Mouse (Mus musculus): ENCODE results near the gene Sec24c. TPM values are rescaled to one million over a fixed set of nuclear protein-coding genes. Genes with fewer than 3 reads are reported as not detected.

Sec24c gene
- polyA plus RNA-seq, 2 experiments, result 77.2 to 149 TPM

- 2% methylated on average over 48 of the region's 52 CpGs for WGBS
- H3K9me3 ChIP-seq (ENCODE audit: control insufficient read depth, low read length), result no peaks in the 10 kb centered on the region
- H3K27me3 ChIP-seq (ENCODE audit: control insufficient read depth, insufficient read depth, low read length), result no peaks in the 10 kb centered on the region
- H3K4me2 ChIP-seq (replicated peaks; ENCODE audit: low read depth, low read length, severe bottlenecking), result peak overlapping the region; percentile 85
- peak overlapping the region; percentile 94 for H3K27ac ChIP-seq (replicated peaks; ENCODE audit: low read depth, low read length)
- H3K9ac ChIP-seq (ENCODE audit: low read depth, low read length, severe bottlenecking), result peak overlapping the region; percentile 81
- H3K4me3 ChIP-seq (replicated peaks; ENCODE audit: low read length), result peak overlapping the region; percentile 74
- peak; percentile 98 for DNase-seq (ENCODE audit: low spot score)
- peak; percentile 46; the same call in 1 of the 2 replicates for TF ChIP-seq POLR2A (IDR thresholded peaks at IDR 0.05; ENCODE audit: borderline replicate concordance, extremely low read depth, insufficient read depth, insufficient read length)
- ATAC-seq (ENCODE audit: low FRiP score, low read depth), result peak; percentile 77
- peaks cover 26% of the 10 kb centered on the region for H3K4me1 ChIP-seq (ENCODE audit: control insufficient read depth, insufficient read depth, low read length)
- no peaks in the 10 kb centered on the region for H3K36me3 ChIP-seq (ENCODE audit: control insufficient read depth, insufficient read depth, low read length)
Measured at GRCm38 (mm10) chr14:20660827-20661660, 13.1 kb upstream of the Sec24c start.

GRCm38 (mm10) chr14:20661661-20662331, 12.3 kb upstream of the Sec24c start:
- WGBS, result 11% methylated on average over 18 of the region's 19 CpGs
- no peak for DNase-seq (ENCODE audit: low spot score)
- Histone ChIP-seq H3K9me3 (ENCODE audit: control insufficient read depth, low read length) (no peaks in the 10 kb centered on the region), H3K4me3 (replicated peaks; ENCODE audit: low read length) (peak overlapping the region; percentile 74), H3K9ac (ENCODE audit: low read depth, low read length, severe bottlenecking) (peak overlapping the region; percentile 81), H3K27ac (replicated peaks; ENCODE audit: low read depth, low read length) (peak overlapping the region; percentile 94), H3K36me3 (ENCODE audit: control insufficient read depth, insufficient read depth, low read length) (no peaks in the 10 kb centered on the region), H3K4me2 (replicated peaks; ENCODE audit: low read depth, low read length, severe bottlenecking) (peak overlapping the region; percentile 85), H3K27me3 (ENCODE audit: control insufficient read depth, insufficient read depth, low read length) (no peaks in the 10 kb centered on the region), H3K4me1 (ENCODE audit: control insufficient read depth, insufficient read depth, low read length) (peaks cover 26% of the 10 kb centered on the region)
- TF ChIP-seq POLR2A (IDR thresholded peaks at IDR 0.05; ENCODE audit: borderline replicate concordance, extremely low read depth, insufficient read depth, insufficient read length), result no peak
- ATAC-seq (ENCODE audit: low FRiP score, low read depth), result no peak

- Histone ChIP-seq H3K9me3 (ENCODE audit: control insufficient read depth, low read length) (no peaks in the 10 kb centered on the region), H3K36me3 (ENCODE audit: control insufficient read depth, insufficient read depth, low read length) (no peaks in the 10 kb centered on the region), H3K4me2 (replicated peaks; ENCODE audit: low read depth, low read length, severe bottlenecking) (peak overlapping the region; percentile 85; the same call in 1 of the 2 replicates), H3K27me3 (ENCODE audit: control insufficient read depth, insufficient read depth, low read length) (no peaks in the 10 kb centered on the region), H3K9ac (ENCODE audit: low read depth, low read length, severe bottlenecking) (peak overlapping the region; percentile 81; the same call in 1 of the 2 replicates), H3K4me1 (ENCODE audit: control insufficient read depth, insufficient read depth, low read length) (peaks cover 26% of the 10 kb centered on the region), H3K27ac (replicated peaks; ENCODE audit: low read depth, low read length) (no peak overlapping the region), H3K4me3 (replicated peaks; ENCODE audit: low read length) (peak overlapping the region; percentile 74)
- ATAC-seq (ENCODE audit: low FRiP score, low read depth) (no peak), DNase-seq (ENCODE audit: low spot score) (no peak)
- TF ChIP-seq POLR2A (IDR thresholded peaks at IDR 0.05; ENCODE audit: borderline replicate concordance, extremely low read depth, insufficient read depth, insufficient read length), result no peak
- WGBS, result 83% methylated on average over 3 of the region's 3 CpGs
Measured at GRCm38 (mm10) chr14:20662740-20663139, 11.4 kb upstream of the Sec24c start.

GRCm38 (mm10) chr14:20663601-20664000, 10.5 kb upstream of the Sec24c start:
- peak overlapping the region; percentile 15; the same call in 1 of the 2 replicates for H3K4me3 ChIP-seq (replicated peaks; ENCODE audit: low read length)
- no peak for TF ChIP-seq POLR2A (IDR thresholded peaks at IDR 0.05; ENCODE audit: borderline replicate concordance, extremely low read depth, insufficient read depth, insufficient read length)
- H3K4me2 ChIP-seq (replicated peaks; ENCODE audit: low read depth, low read length, severe bottlenecking), result peak overlapping the region; percentile 17; the same call in 1 of the 2 replicates
- DNase-seq (ENCODE audit: low spot score), result no peak
- H3K36me3 ChIP-seq (ENCODE audit: control insufficient read depth, insufficient read depth, low read length), result no peaks in the 10 kb centered on the region
- H3K27me3 ChIP-seq (ENCODE audit: control insufficient read depth, insufficient read depth, low read length), result no peaks in the 10 kb centered on the region
- no peak overlapping the region for H3K9ac ChIP-seq (ENCODE audit: low read depth, low read length, severe bottlenecking)
- peak overlapping the region; percentile 69; the same call in 1 of the 2 replicates for H3K27ac ChIP-seq (replicated peaks; ENCODE audit: low read depth, low read length)
- ATAC-seq (ENCODE audit: low FRiP score, low read depth), result no peak
- H3K4me1 ChIP-seq (ENCODE audit: control insufficient read depth, insufficient read depth, low read length), result peaks cover 26% of the 10 kb centered on the region
- H3K9me3 ChIP-seq (ENCODE audit: control insufficient read depth, low read length), result no peaks in the 10 kb centered on the region
- WGBS, result 64% methylated on average over 2 of the region's 2 CpGs

- Histone ChIP-seq H3K27ac (replicated peaks; ENCODE audit: low read depth, low read length) (peak overlapping the region; percentile 69), H3K9ac (ENCODE audit: low read depth, low read length, severe bottlenecking) (peak overlapping the region; percentile 37), H3K4me3 (replicated peaks; ENCODE audit: low read length) (peak overlapping the region; percentile 15; the same call in 1 of the 2 replicates), H3K36me3 (ENCODE audit: control insufficient read depth, insufficient read depth, low read length) (no peaks in the 10 kb centered on the region), H3K27me3 (ENCODE audit: control insufficient read depth, insufficient read depth, low read length) (no peaks in the 10 kb centered on the region), H3K4me2 (replicated peaks; ENCODE audit: low read depth, low read length, severe bottlenecking) (peak overlapping the region; percentile 17; the same call in 1 of the 2 replicates), H3K4me1 (ENCODE audit: control insufficient read depth, insufficient read depth, low read length) (peaks cover 26% of the 10 kb centered on the region), H3K9me3 (ENCODE audit: control insufficient read depth, low read length) (no peaks in the 10 kb centered on the region)
- ATAC-seq (ENCODE audit: low FRiP score, low read depth), result peak; percentile 65
- TF ChIP-seq POLR2A (IDR thresholded peaks at IDR 0.05; ENCODE audit: borderline replicate concordance, extremely low read depth, insufficient read depth, insufficient read length), result no peak
- peak; percentile 61 for DNase-seq (ENCODE audit: low spot score)
- 39% methylated on average over 3 of the region's 3 CpGs for WGBS
Measured at GRCm38 (mm10) chr14:20664436-20664835, 9.7 kb upstream of the Sec24c start.

All from limb, embryonic 14.5 days (tissue).